Mouse (Mus musculus) testis, postnatal 10 days (tissue): ENCODE results near the gene Uap1l1.
"Not testable (repeated sequence)": the region's sequence is repeated elsewhere in the genome, so short reads cannot be mapped to it uniquely, and the experiment has no call there.

Experiments used
- DNase-seq: peaks from one replicate; pipeline ENCODE4 v3.0.0; 2021; ENCODE audit warnings: low spot score

Uap1l1 gene

GRCm38 (mm10) chr2:25365091-25365761 lies at the start of gene Uap1l1:
Uap1l1 (minus strand) TSS chr2:25365682.
- peak; percentile 89 for DNase-seq

- DNase-seq, result not testable (repeated sequence)
Measured at GRCm38 (mm10) chr2:25413436-25413835, 48.0 kb upstream of the Uap1l1 start.

GRCm38 (mm10) chr2:25408908-25409307 lies 43.4 kb upstream of the Uap1l1 start:
- peak; percentile 37 for DNase-seq

- no peak for DNase-seq
Measured at GRCm38 (mm10) chr2:25403994-25404393, 38.5 kb upstream of the Uap1l1 start.

- peak; percentile 73 for DNase-seq
Measured at GRCm38 (mm10) chr2:25402972-25403601, 37.6 kb upstream of the Uap1l1 start.

- peak; percentile 89 for DNase-seq
Measured at GRCm38 (mm10) chr2:25402377-25402971, 37.0 kb upstream of the Uap1l1 start.

- peak; percentile 74 for DNase-seq
Measured at GRCm38 (mm10) chr2:25400764-25401163, 35.3 kb upstream of the Uap1l1 start.

- DNase-seq, result no peak
Measured at GRCm38 (mm10) chr2:25400291-25400690, 34.8 kb upstream of the Uap1l1 start.

- DNase-seq, result no peak
Measured at GRCm38 (mm10) chr2:25399051-25399450, 33.6 kb upstream of the Uap1l1 start, which contains the start of gene Npdc1. Npdc1 (plus strand) TSS chr2:25399351.

- no peak for DNase-seq
Measured at GRCm38 (mm10) chr2:25398065-25398464, 32.6 kb upstream of the Uap1l1 start.

- no peak for DNase-seq
Measured at GRCm38 (mm10) chr2:25397010-25397409, 31.5 kb upstream of the Uap1l1 start.

- DNase-seq, result peak; percentile 59
Measured at GRCm38 (mm10) chr2:25396597-25396983, 31.1 kb upstream of the Uap1l1 start.

- peak; percentile 70 for DNase-seq
Measured at GRCm38 (mm10) chr2:25395721-25396596, 30.5 kb upstream of the Uap1l1 start, which contains the start of gene Entpd2. Entpd2 (plus strand) TSS chr2:25395874.

- peak; percentile 66 for DNase-seq
Measured at GRCm38 (mm10) chr2:25394281-25395221, 29.1 kb upstream of the Uap1l1 start.

- DNase-seq, result no peak
Measured at GRCm38 (mm10) chr2:25391266-25391665, 25.8 kb upstream of the Uap1l1 start.

GRCm38 (mm10) chr2:25384492-25384891 lies 19.0 kb upstream of the Uap1l1 start:
- no peak for DNase-seq

- DNase-seq, result peak; percentile 72
Measured at GRCm38 (mm10) chr2:25376589-25376988, 11.1 kb upstream of the Uap1l1 start.

- DNase-seq, result no peak
Measured at GRCm38 (mm10) chr2:25373431-25373830, 7.9 kb upstream of the Uap1l1 start.

- DNase-seq, result no peak
Measured at GRCm38 (mm10) chr2:25372644-25373391, 7.3 kb upstream of the Uap1l1 start.
